Mouse (Mus musculus): ENCODE data around the gene BC035044. TPM values are rescaled to one million over a fixed set of nuclear protein-coding genes. Genes with fewer than 3 reads are reported as not detected.
A peak's percentile ranks its signal among the peaks of the same experiment; 100 is the strongest.

BC035044 gene
- polyA plus RNA-seq, 1 experiment from 2014 or later = 0.59 TPM

DNA sequence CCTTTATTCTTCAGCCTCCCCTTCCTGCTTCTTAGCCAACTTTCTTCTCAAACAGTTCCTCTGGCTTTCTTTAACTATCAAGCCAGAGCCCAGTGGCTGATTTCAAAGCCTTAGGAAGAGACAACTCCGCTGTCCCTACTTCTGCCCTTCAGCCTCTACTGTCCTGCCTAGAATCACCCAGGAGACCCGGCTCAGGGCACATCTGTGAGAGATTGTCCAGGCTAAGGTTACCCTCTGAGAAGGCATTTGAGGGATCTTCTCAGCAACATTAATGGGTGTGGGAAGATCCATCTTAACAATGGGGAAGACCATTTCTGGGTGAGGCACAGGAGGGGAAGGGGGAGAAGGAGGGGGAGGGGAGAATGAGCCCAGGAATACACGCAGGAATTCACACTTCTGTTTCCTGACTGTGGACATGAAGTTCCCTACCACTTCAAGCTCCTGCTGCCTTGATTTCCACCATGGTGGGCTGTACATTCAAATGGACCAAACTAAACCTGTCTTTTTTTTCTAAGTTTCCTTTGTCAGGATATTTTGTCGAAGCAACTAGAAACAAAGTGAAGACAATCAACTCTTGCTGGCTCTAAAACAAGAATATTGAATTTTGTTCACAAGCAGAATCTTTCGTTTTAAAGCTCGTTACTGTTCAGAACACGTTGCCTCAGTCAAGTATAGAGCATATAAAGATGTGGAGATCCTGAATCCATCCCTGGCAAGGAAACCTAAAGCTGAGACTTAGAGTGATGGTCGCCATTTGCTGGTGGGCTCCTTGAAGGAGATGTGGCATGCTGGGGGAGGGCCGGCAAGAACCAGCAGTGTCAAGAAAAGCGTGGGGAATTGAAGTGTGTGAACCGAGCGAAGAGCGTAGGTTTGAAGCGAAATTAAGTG lies 53.2 kb downstream of the BC035044 start:
- H3K4me1 ChIP-seq (replicated peaks; ENCODE audit: control insufficient read depth, insufficient read depth) = no peaks in the 10 kb centered on the region
- TF ChIP-seq EP300 (optimal IDR thresholded peaks at IDR 0.05) = no peak
- TF ChIP-seq CTCF (IDR thresholded peaks at IDR 0.05; ENCODE audit: low read depth) = no peak
- no peaks in the 10 kb centered on the region for H3K9me3 ChIP-seq (ENCODE audit: control insufficient read depth, low read length)
- H3K9ac ChIP-seq (ENCODE audit: low read length) = peak overlapping the region; percentile 43
- WGBS = 6% methylated on average over 14 of the region's 14 CpGs
- H3K27me3 ChIP-seq (ENCODE audit: control insufficient read depth, insufficient read depth, low read length) = no peaks in the 10 kb centered on the region
- peak overlapping the region; percentile 77 for H3K4me3 ChIP-seq (ENCODE audit: low read depth, low read length)
- DNase-seq (ENCODE audit: low spot score) (no peak), ATAC-seq (ENCODE audit: low FRiP score, low TSS enrichment) (no peak)
- H3K36me3 ChIP-seq (ENCODE audit: control insufficient read depth, insufficient read depth, low read length) = no peaks in the 10 kb centered on the region
- peak overlapping the region; percentile 83 for H3K27ac ChIP-seq (replicated peaks)
- peak overlapping the region; percentile 76 for H3K4me2 ChIP-seq (replicated peaks; ENCODE audit: low read depth)

DNA sequence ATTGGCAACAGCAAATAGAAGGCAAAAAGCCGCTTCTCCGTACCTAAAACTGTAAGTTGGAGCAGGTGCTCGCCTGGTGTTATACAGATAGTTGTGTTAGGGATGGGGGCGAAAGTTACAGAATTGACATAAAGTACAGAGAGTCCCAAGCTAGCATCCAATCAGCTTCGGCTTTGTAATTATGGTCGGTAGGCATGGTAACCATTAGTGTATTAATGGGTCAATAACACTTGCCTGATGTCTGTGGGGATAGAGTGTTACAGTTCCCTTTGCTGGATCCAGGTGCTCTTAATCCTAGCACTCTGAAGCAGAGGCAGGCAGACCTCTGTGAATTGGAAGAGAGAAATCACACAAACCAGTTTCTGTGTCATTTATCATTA lies 54.0 kb downstream of the BC035044 start:
- H3K4me3 ChIP-seq (ENCODE audit: low read depth, low read length) = no peak overlapping the region
- H3K9ac ChIP-seq (ENCODE audit: low read length) = no peak overlapping the region
- WGBS = 88% methylated on average over 6 of the region's 6 CpGs
- ATAC-seq (ENCODE audit: low FRiP score, low TSS enrichment) (no peak), DNase-seq (ENCODE audit: low spot score) (no peak)
- H3K4me2 ChIP-seq (replicated peaks; ENCODE audit: low read depth) = no peak overlapping the region
- no peaks in the 10 kb centered on the region for H3K36me3 ChIP-seq (ENCODE audit: control insufficient read depth, insufficient read depth, low read length)
- TF ChIP-seq EP300 (optimal IDR thresholded peaks at IDR 0.05) (no peak), CTCF (IDR thresholded peaks at IDR 0.05; ENCODE audit: low read depth) (no peak)
- no peak overlapping the region for H3K27ac ChIP-seq (replicated peaks)
- no peaks in the 10 kb centered on the region for H3K4me1 ChIP-seq (replicated peaks; ENCODE audit: control insufficient read depth, insufficient read depth)
- H3K27me3 ChIP-seq (ENCODE audit: control insufficient read depth, insufficient read depth, low read length) = no peaks in the 10 kb centered on the region
- H3K9me3 ChIP-seq (ENCODE audit: control insufficient read depth, low read length) = no peaks in the 10 kb centered on the region

DNA sequence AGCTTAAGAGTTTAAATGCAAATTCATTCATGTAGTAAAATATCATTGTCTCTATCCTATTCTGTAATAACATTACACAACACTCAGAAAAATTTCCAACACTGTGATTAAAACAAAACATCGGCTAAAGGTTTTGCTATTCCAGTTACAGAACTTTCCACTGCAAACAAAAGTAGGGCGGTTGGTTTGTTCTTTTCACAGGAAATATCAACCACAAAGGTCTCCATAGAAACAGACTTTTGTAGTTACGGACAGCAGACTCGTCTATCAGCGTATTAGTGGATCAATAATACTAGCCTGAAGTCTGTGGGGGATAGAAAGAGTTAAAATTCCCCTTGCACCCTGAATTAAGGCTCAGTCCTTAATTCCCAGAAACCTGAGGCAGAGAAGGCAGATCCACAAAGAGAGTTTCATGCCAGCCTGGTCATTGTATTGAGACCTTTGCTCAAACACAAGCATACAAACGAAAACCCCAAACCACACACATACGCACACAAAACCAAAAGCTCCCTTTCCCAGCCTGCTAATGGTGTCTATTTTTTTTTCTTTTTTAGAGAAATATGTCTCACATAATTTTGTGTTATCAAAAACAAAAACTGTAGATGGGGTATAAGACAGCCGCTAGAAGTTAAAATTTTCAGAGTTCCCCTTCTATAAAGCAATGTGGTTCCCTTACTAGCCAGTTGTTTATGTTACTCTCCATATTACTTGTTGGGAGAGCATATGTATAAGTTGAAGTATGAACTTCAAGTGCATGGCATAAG lies 54.6 kb downstream of the BC035044 start:
- Histone ChIP-seq H3K4me2 (replicated peaks; ENCODE audit: low read depth) (no peak overlapping the region), H3K36me3 (ENCODE audit: control insufficient read depth, insufficient read depth, low read length) (no peaks in the 10 kb centered on the region), H3K9ac (ENCODE audit: low read length) (no peak overlapping the region), H3K9me3 (ENCODE audit: control insufficient read depth, low read length) (no peaks in the 10 kb centered on the region), H3K27ac (replicated peaks) (no peak overlapping the region), H3K4me1 (replicated peaks; ENCODE audit: control insufficient read depth, insufficient read depth) (no peaks in the 10 kb centered on the region), H3K27me3 (ENCODE audit: control insufficient read depth, insufficient read depth, low read length) (no peaks in the 10 kb centered on the region), H3K4me3 (ENCODE audit: low read depth, low read length) (no peak overlapping the region)
- ATAC-seq (ENCODE audit: low FRiP score, low TSS enrichment) = no peak
- TF ChIP-seq EP300 (optimal IDR thresholded peaks at IDR 0.05) (no peak), CTCF (IDR thresholded peaks at IDR 0.05; ENCODE audit: low read depth) (no peak)
- no peak for DNase-seq (ENCODE audit: low spot score)
- whole genome bisulfite sequencing = 64% methylated on average over 8 of the region's 8 CpGs

DNA sequence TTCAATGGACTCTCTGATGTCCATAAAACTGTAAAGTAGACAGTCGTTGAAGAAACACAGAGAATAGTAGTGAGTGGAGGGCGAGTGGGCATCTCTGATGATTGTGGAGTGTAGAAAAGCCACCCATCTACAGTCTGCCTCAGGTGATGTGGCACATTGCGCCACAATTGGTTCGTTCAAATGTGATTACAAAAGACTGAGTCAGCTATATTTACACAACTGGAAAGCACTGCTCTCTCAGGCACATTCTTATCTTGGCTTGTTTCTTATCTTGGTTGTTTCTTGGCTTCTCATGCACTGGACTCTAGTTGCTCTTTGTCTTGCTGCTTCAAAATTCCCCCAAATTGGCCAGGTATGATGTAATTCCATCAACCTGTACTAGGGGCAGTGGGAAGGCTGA lies 55.4 kb downstream of the BC035044 start:
- ATAC-seq (ENCODE audit: low FRiP score, low TSS enrichment) (peak; percentile 45), DNase-seq (ENCODE audit: low spot score) (peak; percentile 56)
- no peak overlapping the region for H3K4me3 ChIP-seq (ENCODE audit: low read depth, low read length)

DNA sequence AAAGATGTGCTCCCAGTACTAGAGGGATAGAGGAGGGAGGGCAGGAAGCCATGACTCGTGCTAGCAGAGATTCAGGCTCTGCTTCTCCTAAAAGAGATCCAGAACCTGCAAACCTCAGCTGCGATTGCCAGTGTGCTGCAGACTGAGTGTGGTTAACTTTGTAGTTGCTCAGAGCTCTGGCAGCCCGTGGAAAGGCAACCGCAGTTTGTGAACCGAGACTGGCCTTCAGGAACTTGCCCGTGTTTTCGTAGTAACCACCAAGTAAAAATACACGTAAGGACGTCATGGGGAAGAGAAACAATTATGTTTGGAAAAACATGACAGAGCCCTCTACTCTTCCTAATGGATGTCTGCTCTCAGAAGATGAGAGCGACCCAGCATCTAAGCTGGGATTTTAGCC lies 57.9 kb downstream of the BC035044 start:
- Histone ChIP-seq H3K4me3 (ENCODE audit: low read depth, low read length) (no peak overlapping the region), H3K4me1 (replicated peaks; ENCODE audit: control insufficient read depth, insufficient read depth) (no peaks in the 10 kb centered on the region; the same call in 1 of the 2 replicates), H3K27ac (replicated peaks) (no peak overlapping the region), H3K4me2 (replicated peaks; ENCODE audit: low read depth) (no peak overlapping the region), H3K9me3 (ENCODE audit: control insufficient read depth, low read length) (no peaks in the 10 kb centered on the region), H3K9ac (ENCODE audit: low read length) (no peak overlapping the region), H3K27me3 (ENCODE audit: control insufficient read depth, insufficient read depth, low read length) (no peaks in the 10 kb centered on the region), H3K36me3 (ENCODE audit: control insufficient read depth, insufficient read depth, low read length) (no peaks in the 10 kb centered on the region)
- no peak for TF ChIP-seq CTCF (IDR thresholded peaks at IDR 0.05; ENCODE audit: low read depth)
- TF ChIP-seq EP300 (optimal IDR thresholded peaks at IDR 0.05) = no peak
- ATAC-seq (ENCODE audit: low FRiP score, low TSS enrichment) (no peak), DNase-seq (ENCODE audit: low spot score) (no peak)
- 82% methylated on average over 10 of the region's 10 CpGs for WGBS

More for the DNA sequence above, 55.4 kb downstream of the BC035044 start:
- Histone ChIP-seq H3K9me3 (ENCODE audit: control insufficient read depth, low read length) (no peaks in the 10 kb centered on the region), H3K27me3 (ENCODE audit: control insufficient read depth, insufficient read depth, low read length) (no peaks in the 10 kb centered on the region), H3K27ac (replicated peaks) (no peak overlapping the region), H3K9ac (ENCODE audit: low read length) (no peak overlapping the region), H3K4me2 (replicated peaks; ENCODE audit: low read depth) (no peak overlapping the region), H3K36me3 (ENCODE audit: control insufficient read depth, insufficient read depth, low read length) (no peaks in the 10 kb centered on the region), H3K4me1 (replicated peaks; ENCODE audit: control insufficient read depth, insufficient read depth) (no peaks in the 10 kb centered on the region)
- TF ChIP-seq EP300 (optimal IDR thresholded peaks at IDR 0.05) (no peak), CTCF (IDR thresholded peaks at IDR 0.05; ENCODE audit: low read depth) (no peak)
- 59% methylated on average over 4 of the region's 4 CpGs for WGBS

All from stomach, postnatal 0 days (tissue).